ENCODE assay signal across 20 mouse cellular contexts in the genomic region with DNA sequence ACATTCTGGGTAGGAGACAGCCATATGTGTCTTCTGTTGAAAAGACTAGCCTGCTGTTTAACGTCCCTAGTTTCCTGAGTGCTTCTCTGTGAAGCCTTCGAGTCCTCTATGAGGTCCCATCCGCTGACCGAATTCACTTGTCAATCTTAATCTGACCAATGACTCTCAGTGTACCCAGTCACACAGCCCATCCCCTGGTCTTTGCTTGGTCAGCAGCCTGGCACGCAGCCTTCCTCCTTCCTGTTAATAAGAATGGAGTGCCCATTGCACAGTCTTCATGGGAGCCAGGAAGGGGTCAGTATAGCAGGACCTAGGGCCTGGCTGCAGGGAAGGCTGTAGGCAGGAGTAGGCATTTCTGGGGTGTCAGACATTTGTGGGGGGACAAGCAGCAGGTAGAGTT. TPM values are rescaled to one million over a fixed set of nuclear protein-coding genes. Genes with fewer than 3 reads are reported as not detected.
A peak's percentile ranks its signal among the peaks of the same experiment; 100 is the strongest.
DNase-seq lines count a peak whose midpoint lies in the region; ATAC-seq and TF ChIP-seq lines count a peak whose summit lies in the region.
"Had no signal": no experiment of that assay in that cellular context is flagged by ENCODE, and none has a peak within 500 bp of the region (broad histone marks: within the 10 kb centered on the region; RNA-seq: fewer than 3 reads in every experiment).

No protein-coding gene starts in this region.

- DNase-seq in cerebellum, adult 9-11 months = peak; percentile 16
- no peak for DNase-seq in cerebellum, adult 18-20 months
- no peak for DNase-seq in kidney, postnatal 0 days (ENCODE audit: low spot score)
- DNase-seq in kidney, adult 9 months = no peak
- peak; percentile 33 for DNase-seq in 416B (ENCODE audit: low read depth)
- DNase-seq in lung, postnatal 10 days = peak; percentile 54
- no peak for DNase-seq in adrenal gland, adult 2 months
- DNase-seq: cerebellum, adult 11 months; embryo, embryonic 11 days; kidney, adult 8-10 months; thymus, postnatal 4 days had no signal

- 61% methylated on average over 5 of the region's 5 CpGs for WGBS in kidney, postnatal 0 days

- H3K4me2 ChIP-seq in kidney, postnatal 0 days (ENCODE audit: low read length) = no peak overlapping the region
- H3K4me2 ChIP-seq: forebrain, embryonic 15.5 days; heart, embryonic 15.5 days; hindbrain, embryonic 14.5 days; limb, embryonic 13.5 days; neural tube, embryonic 12.5 days had no signal

- no peak for ATAC-seq in kidney, postnatal 0 days (replicated peaks; ENCODE audit: low FRiP score, low read depth)
- no peak for ATAC-seq in megakaryocyte progenitor cell, adult 5-6 weeks (replicated peaks; ENCODE audit: poor library complexity)
- ATAC-seq: forebrain, embryonic 15.5 days had no signal

- H3K27ac ChIP-seq in kidney, postnatal 0 days = peak overlapping the region; percentile 16; the same call in 1 of the 2 replicates
- H3K27ac ChIP-seq: forebrain, embryonic 15.5 days; heart, embryonic 15.5 days; hindbrain, embryonic 14.5 days; limb, embryonic 13.5 days; neural tube, embryonic 12.5 days had no signal

- H3K4me1 ChIP-seq in kidney, postnatal 0 days (replicated peaks; ENCODE audit: insufficient read depth, low read length) = no peaks in the 10 kb centered on the region; the same call in 1 of the 2 replicates

- no peaks in the 10 kb centered on the region for H3K9me3 ChIP-seq in kidney, postnatal 0 days (replicated peaks; ENCODE audit: low read length)
- H3K9me3 ChIP-seq: forebrain, embryonic 15.5 days; heart, embryonic 15.5 days; limb, embryonic 13.5 days; neural tube, embryonic 12.5 days had no signal

- no peak for TF ChIP-seq CTCF in kidney, postnatal 0 days (IDR thresholded peaks at IDR 0.05; ENCODE audit: low read depth)

- H3K9ac ChIP-seq in kidney, postnatal 0 days (ENCODE audit: low read depth, low read length) = no peak overlapping the region
- H3K9ac ChIP-seq: forebrain, embryonic 15.5 days; heart, embryonic 15.5 days; hindbrain, embryonic 14.5 days; limb, embryonic 13.5 days; neural tube, embryonic 12.5 days had no signal

- no peaks in the 10 kb centered on the region for H3K36me3 ChIP-seq in kidney, postnatal 0 days (ENCODE audit: insufficient read depth, low read length)
- H3K36me3 ChIP-seq: forebrain, embryonic 15.5 days; heart, embryonic 15.5 days; limb, embryonic 13.5 days; neural tube, embryonic 12.5 days had no signal

- H3K27me3 ChIP-seq in kidney, postnatal 0 days (ENCODE audit: insufficient read depth, low read length) = no peaks in the 10 kb centered on the region
- H3K27me3 ChIP-seq: forebrain, embryonic 15.5 days; limb, embryonic 13.5 days; neural tube, embryonic 12.5 days had no signal

- no peak overlapping the region for H3K4me3 ChIP-seq in kidney, postnatal 0 days (replicated peaks; ENCODE audit: low read depth, low read length)
- H3K4me3 ChIP-seq: forebrain, embryonic 15.5 days; heart, embryonic 15.5 days; limb, embryonic 13.5 days; neural tube, embryonic 12.5 days had no signal

RNA-seq across cellular contexts. Expression of gene Lrrc25, which starts 1.5 kb away (rescaled TPM):
- polyA plus RNA-seq in kidney, postnatal 0 days (2015; fragmentation: Nextera tagmentation; extraction: Ambion mirVana) = 1.9 and 2.8 TPM in 2 replicates
- 1 to 10 TPM; 1.8 to 3.6 TPM for total RNA-seq in adrenal gland, adult 2 months (2021)
- polyA plus RNA-seq in adrenal gland, adult 2 months (2012; rRNA removed) = 8.4 and 11.1 TPM in 2 replicates
- 6.2 and 12.9 TPM in 2 replicates for total RNA-seq in megakaryocyte progenitor cell, adult 5-6 weeks (2015)
- 4.7 and 5.4 TPM in 2 replicates for total RNA-seq in megakaryocyte progenitor cell, adult 5-6 weeks (2017)

RNA-seq across cellular contexts. Expression of gene Ssbp4, which starts 5.8 kb away (rescaled TPM):
- polyA plus RNA-seq in kidney, postnatal 0 days (2015; fragmentation: Nextera tagmentation; extraction: Ambion mirVana) = 166 and 188 TPM in 2 replicates
- total RNA-seq in adrenal gland, adult 2 months (2021) = 100 to 1,000 TPM in 1 of 2 experiments, 10 to 100 TPM in 1; 76.2 to 110 TPM
- 476 and 593 TPM in 2 replicates for polyA plus RNA-seq in adrenal gland, adult 2 months (2012; rRNA removed)
- 31.6 and 40.7 TPM in 2 replicates for total RNA-seq in megakaryocyte progenitor cell, adult 5-6 weeks (2015)
- total RNA-seq in megakaryocyte progenitor cell, adult 5-6 weeks (2017) = 40.2 and 69.7 TPM in 2 replicates

RNA-seq across cellular contexts. Expression of gene Gdf15, which starts 17.8 kb away (rescaled TPM):
- 3.0 and 3.2 TPM in 2 replicates for polyA plus RNA-seq in kidney, postnatal 0 days (2015; fragmentation: Nextera tagmentation; extraction: Ambion mirVana)
- total RNA-seq in adrenal gland, adult 2 months (2021) = 10 to 100 TPM in 1 of 2 experiments, 1 to 10 TPM in 1; 1.3 to 44.6 TPM
- 18.5 and 22.2 TPM in 2 replicates for polyA plus RNA-seq in adrenal gland, adult 2 months (2012; rRNA removed)
- total RNA-seq in megakaryocyte progenitor cell, adult 5-6 weeks (2015) = not detected in 2 replicates
- total RNA-seq in megakaryocyte progenitor cell, adult 5-6 weeks (2017) = not detected in 2 replicates
- total RNA-seq: layer of hippocampus, adult 8-10 months; left cerebral cortex, adult 8-10 months; megakaryocyte-erythroid progenitor cell, adult 5-6 weeks had no signal
- polyA plus RNA-seq: forebrain, embryonic 15.5 days; limb, embryonic 13.5 days; neural tube, embryonic 12.5 days had no signal

RNA-seq across cellular contexts. Expression of gene Isyna1, which starts 20.3 kb away (rescaled TPM):
- 166 and 169 TPM in 2 replicates for polyA plus RNA-seq in kidney, postnatal 0 days (2015; fragmentation: Nextera tagmentation; extraction: Ambion mirVana)
- 100 to 1,000 TPM; 103 to 199 TPM for total RNA-seq in adrenal gland, adult 2 months (2021)
- polyA plus RNA-seq in adrenal gland, adult 2 months (2012; rRNA removed) = 344 and 376 TPM in 2 replicates
- total RNA-seq in megakaryocyte progenitor cell, adult 5-6 weeks (2015) = 26.1 and 39.0 TPM in 2 replicates
- 42.9 and 45.4 TPM in 2 replicates for total RNA-seq in megakaryocyte progenitor cell, adult 5-6 weeks (2017)

RNA-seq across cellular contexts. Expression of gene Pgpep1, which starts 45.7 kb away (rescaled TPM):
- 84.2 and 87.5 TPM in 2 replicates for polyA plus RNA-seq in kidney, postnatal 0 days (2015; fragmentation: Nextera tagmentation; extraction: Ambion mirVana)
- 100 to 1,000 TPM; 115 to 127 TPM for total RNA-seq in adrenal gland, adult 2 months (2021)
- polyA plus RNA-seq in adrenal gland, adult 2 months (2012; rRNA removed) = 115 and 117 TPM in 2 replicates
- 11.7 and 11.8 TPM in 2 replicates for total RNA-seq in megakaryocyte progenitor cell, adult 5-6 weeks (2015)
- total RNA-seq in megakaryocyte progenitor cell, adult 5-6 weeks (2017) = 3.6 and 5.2 TPM in 2 replicates

Comparison
In these comparisons a context has a peak if more than half of its experiments do, and no peak if none do; other contexts are left out.
1. DNase-seq: peak in cerebellum, adult 9-11 months (single experiment), 416B (single experiment) and lung, postnatal 10 days (single experiment); none in cerebellum, adult 18-20 months (0 of 2), kidney, postnatal 0 days (single experiment), kidney, adult 9 months (single experiment) and adrenal gland, adult 2 months (single experiment).